Mouse (Mus musculus) liver, embryonic 14.5 days (tissue): ENCODE data around the gene Gcnt4.

Source experiments
- CTCF ChIP-seq: IDR thresholded peaks from 2 replicates; pipeline ENCODE4 v1.5.1; 2016; ENCODE audit warnings: antibody characterized with exemption, low read depth, control low read depth
- EP300 ChIP-seq: IDR thresholded peaks from 2 replicates; pipeline ENCODE4 v1.6.1; 2016; ENCODE audit warnings: antibody characterized with exemption, low read depth

DNA sequence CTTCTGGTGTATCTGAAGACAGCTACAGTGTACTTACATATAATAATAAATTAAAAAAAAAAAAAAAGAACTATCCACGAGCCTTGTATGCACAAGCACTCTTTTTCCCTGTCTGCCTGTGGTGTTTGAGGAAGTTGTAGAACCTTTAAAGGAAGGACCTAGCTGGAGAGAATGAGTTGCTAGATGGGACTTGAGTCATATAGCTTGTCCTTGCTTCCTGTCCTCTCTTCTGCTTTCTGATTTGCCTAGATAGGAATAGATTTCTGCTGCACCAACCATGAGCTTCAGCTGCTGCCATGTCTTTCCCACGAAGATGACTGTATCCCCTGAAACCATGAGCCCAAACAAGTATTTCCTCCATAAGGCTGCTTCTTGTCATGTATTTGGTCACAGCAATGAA lies 43.3 kb downstream of the Gcnt4 start:
- TF ChIP-seq CTCF (no peak), EP300 (no peak)
